Mouse (Mus musculus) liver, adult 2 months (tissue): ENCODE measurements around the gene Ntn1.

Source experiments
- CTCF ChIP-seq: fragments of 200-500 bp; IDR thresholded peaks from 2 replicates; pipeline ENCODE4 v1.5.1; 2011; ENCODE audit warnings: low read depth, low read length, control low read depth
- POLR2A ChIP-seq: fragments of 200-500 bp; IDR thresholded peaks from 2 replicates; pipeline ENCODE4 v1.6.1; 2011; ENCODE audit warnings: low read length, control low read depth; ENCODE audit not compliant: insufficient read depth; ENCODE audit errors: extremely low read depth

- TF ChIP-seq POLR2A: no peak
- TF ChIP-seq CTCF: no peak
Measured at GRCm38 (mm10) chr11:68398891-68399547, 1.6 kb downstream of the Ntn1 start.
